Mouse (Mus musculus): ENCODE data around the gene Tgm2. TPM values are rescaled to one million over a fixed set of nuclear protein-coding genes. Genes with fewer than 3 reads are reported as not detected.
A peak's percentile ranks its signal among the peaks of the same experiment; 100 is the strongest.

Gene Tgm2
- polyA plus RNA-seq, 1 experiment = 15.8 TPM

DNA sequence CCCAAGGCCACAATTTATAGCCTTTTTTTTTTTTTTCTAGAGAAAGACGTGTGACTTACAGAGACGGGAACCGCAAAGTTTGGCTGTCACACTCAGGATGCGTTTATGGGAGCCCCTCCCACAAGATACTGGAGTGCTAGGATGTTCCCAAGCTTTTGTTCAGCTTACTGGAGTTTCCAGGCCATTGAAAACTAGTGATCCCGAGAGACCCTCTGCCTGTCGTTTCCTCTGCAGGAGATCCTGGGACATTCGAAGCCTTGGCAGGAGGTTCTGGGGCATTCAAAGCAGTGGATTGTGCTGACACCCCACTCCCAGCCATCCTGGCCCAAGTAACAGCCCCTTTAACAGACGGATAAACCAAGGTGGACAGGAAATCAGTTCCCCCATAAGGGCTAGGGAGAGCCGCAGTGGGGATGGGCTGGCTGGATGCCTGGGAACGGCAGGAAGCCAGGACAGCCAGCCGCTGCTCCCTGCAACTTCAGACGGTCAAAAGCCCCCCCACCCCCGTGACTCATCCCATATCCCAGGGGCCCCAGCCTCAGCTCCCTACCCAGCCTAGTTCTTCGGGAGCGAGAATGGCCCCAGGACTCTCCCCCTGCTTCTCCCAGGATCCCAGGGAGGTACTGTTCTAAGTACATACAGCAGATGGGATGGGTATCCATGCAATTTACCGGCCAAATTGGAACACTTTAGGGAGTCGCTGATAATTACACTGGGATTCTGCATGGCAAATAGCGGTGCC lies 33.3 kb upstream of the Tgm2 start:
- Histone ChIP-seq H3K4me3 (ENCODE audit: insufficient read depth, low read length) (no peak overlapping the region), H3K4me1 (ENCODE audit: control insufficient read depth, insufficient read depth, low read length) (0 out of 2 replicates have a peak, but pooled peaks cover 8% of the 10 kb centered on the region), H3K27ac (ENCODE audit: insufficient read depth, low read length) (no peak overlapping the region)
- TF ChIP-seq CTCF (IDR thresholded peaks at IDR 0.05; ENCODE audit: borderline replicate concordance, insufficient read depth, low read length) (no peak), POLR2A (IDR thresholded peaks at IDR 0.05; ENCODE audit: low read depth, low read length) (no peak)

GRCm38 (mm10) chr2:158178696-158179369 lies 32.6 kb upstream of the Tgm2 start:
- Histone ChIP-seq H3K27ac (ENCODE audit: insufficient read depth, low read length) (no peak overlapping the region), H3K4me3 (ENCODE audit: insufficient read depth, low read length) (no peak overlapping the region), H3K4me1 (ENCODE audit: control insufficient read depth, insufficient read depth, low read length) (0 out of 2 replicates have a peak, but pooled peaks cover 8% of the 10 kb centered on the region)
- 0 out of 2 replicates have a peak, but pooled peaks have one; percentile 49 for TF ChIP-seq POLR2A (IDR thresholded peaks at IDR 0.05; ENCODE audit: low read depth, low read length)
- no peak for TF ChIP-seq CTCF (IDR thresholded peaks at IDR 0.05; ENCODE audit: borderline replicate concordance, insufficient read depth, low read length)

DNA sequence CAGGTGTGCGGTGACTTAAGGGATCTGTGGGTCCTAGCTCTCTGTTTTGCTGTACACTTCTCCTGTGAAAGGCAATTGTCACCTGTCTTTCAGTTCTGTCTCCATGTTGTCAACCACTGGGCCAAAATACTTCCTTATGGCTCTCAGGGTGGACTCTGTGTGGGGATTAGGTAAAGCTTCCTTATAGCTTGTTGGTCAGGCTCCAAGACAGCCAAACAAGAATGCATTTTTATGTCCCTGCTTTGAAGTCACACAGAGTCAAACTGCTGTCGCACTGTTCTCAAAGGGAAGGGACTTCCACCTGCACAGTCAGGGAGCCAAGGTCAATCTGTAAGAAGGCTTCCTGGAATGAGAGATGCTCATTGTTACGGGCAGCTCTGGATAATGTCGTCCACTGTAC lies 31.9 kb upstream of the Tgm2 start:
- H3K4me1 ChIP-seq (ENCODE audit: control insufficient read depth, insufficient read depth, low read length) = 0 out of 2 replicates have a peak, but pooled peaks cover 8% of the 10 kb centered on the region
- H3K27ac ChIP-seq (ENCODE audit: insufficient read depth, low read length) = no peak overlapping the region
- no peak overlapping the region for H3K4me3 ChIP-seq (ENCODE audit: insufficient read depth, low read length)
- no peak for TF ChIP-seq POLR2A (IDR thresholded peaks at IDR 0.05; ENCODE audit: low read depth, low read length)
- TF ChIP-seq CTCF (IDR thresholded peaks at IDR 0.05; ENCODE audit: borderline replicate concordance, insufficient read depth, low read length) = no peak

DNA sequence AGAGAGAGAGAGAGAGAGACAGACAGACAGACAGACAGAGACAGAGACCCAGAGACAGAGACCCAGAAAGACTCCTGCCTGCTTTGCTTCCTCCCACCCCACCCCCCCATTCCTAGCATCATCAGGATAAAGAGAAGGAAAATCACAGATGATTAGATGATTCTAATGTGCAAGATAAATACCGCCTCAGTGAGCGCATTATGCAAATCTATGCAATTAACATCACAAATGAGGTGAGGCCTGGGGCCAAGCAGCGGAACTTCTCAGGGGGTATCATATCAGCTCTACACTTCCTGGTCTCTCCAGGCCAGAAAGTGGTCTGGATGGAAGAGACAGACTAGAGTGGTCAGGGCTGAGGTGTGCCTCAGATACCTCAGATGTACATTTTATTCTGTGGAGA lies 31.3 kb upstream of the Tgm2 start:
- no peak for TF ChIP-seq CTCF (IDR thresholded peaks at IDR 0.05; ENCODE audit: borderline replicate concordance, insufficient read depth, low read length)
- TF ChIP-seq POLR2A (IDR thresholded peaks at IDR 0.05; ENCODE audit: low read depth, low read length) = no peak
- no peak overlapping the region for H3K27ac ChIP-seq (ENCODE audit: insufficient read depth, low read length)
- H3K4me1 ChIP-seq (ENCODE audit: control insufficient read depth, insufficient read depth, low read length) = 0 out of 2 replicates have a peak, but pooled peaks cover 8% of the 10 kb centered on the region
- H3K4me3 ChIP-seq (ENCODE audit: insufficient read depth, low read length) = no peak overlapping the region

- no peak for TF ChIP-seq CTCF (IDR thresholded peaks at IDR 0.05; ENCODE audit: borderline replicate concordance, insufficient read depth, low read length)
- TF ChIP-seq POLR2A (IDR thresholded peaks at IDR 0.05; ENCODE audit: low read depth, low read length) = no peak
- Histone ChIP-seq H3K27ac (ENCODE audit: insufficient read depth, low read length) (no peak overlapping the region), H3K4me3 (ENCODE audit: insufficient read depth, low read length) (no peak overlapping the region), H3K4me1 (ENCODE audit: control insufficient read depth, insufficient read depth, low read length) (0 out of 2 replicates have a peak, but pooled peaks cover 8% of the 10 kb centered on the region)
Measured at GRCm38 (mm10) chr2:158176763-158177162, 30.5 kb upstream of the Tgm2 start.

- no peak overlapping the region for H3K4me3 ChIP-seq (ENCODE audit: insufficient read depth, low read length)
- TF ChIP-seq POLR2A (IDR thresholded peaks at IDR 0.05; ENCODE audit: low read depth, low read length) = no peak
- no peak for TF ChIP-seq CTCF (IDR thresholded peaks at IDR 0.05; ENCODE audit: borderline replicate concordance, insufficient read depth, low read length)
- peaks cover 11% of the 10 kb centered on the region; the same call in 1 of the 2 replicates for H3K4me1 ChIP-seq (ENCODE audit: control insufficient read depth, insufficient read depth, low read length)
- H3K27ac ChIP-seq (ENCODE audit: insufficient read depth, low read length) = no peak overlapping the region
Measured at GRCm38 (mm10) chr2:158175433-158175832, 29.2 kb upstream of the Tgm2 start.

DNA sequence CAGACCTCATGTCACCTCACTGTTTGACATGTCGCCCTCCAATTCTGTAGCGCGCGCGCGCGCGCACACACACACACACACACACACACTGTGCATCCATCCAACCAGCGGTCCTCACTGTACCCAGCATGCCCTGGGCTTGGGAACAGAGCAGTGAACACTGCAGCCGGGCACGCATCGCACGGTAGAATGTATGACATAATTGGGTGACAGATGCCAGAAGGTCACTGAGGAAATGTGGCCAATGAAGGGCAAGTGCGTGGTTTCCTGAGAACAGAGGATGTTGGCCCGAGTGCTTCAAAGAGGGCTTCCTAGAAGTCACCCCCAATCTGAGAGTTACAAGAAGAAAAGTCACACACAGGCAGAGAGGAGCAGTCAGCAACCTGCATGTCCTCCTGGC lies 28.7 kb upstream of the Tgm2 start:
- no peak overlapping the region for H3K27ac ChIP-seq (ENCODE audit: insufficient read depth, low read length)
- H3K4me1 ChIP-seq (ENCODE audit: control insufficient read depth, insufficient read depth, low read length) = peaks cover 14% of the 10 kb centered on the region
- TF ChIP-seq CTCF (IDR thresholded peaks at IDR 0.05; ENCODE audit: borderline replicate concordance, insufficient read depth, low read length) (no peak), POLR2A (IDR thresholded peaks at IDR 0.05; ENCODE audit: low read depth, low read length) (no peak)
- H3K4me3 ChIP-seq (ENCODE audit: insufficient read depth, low read length) = no peak overlapping the region

DNA sequence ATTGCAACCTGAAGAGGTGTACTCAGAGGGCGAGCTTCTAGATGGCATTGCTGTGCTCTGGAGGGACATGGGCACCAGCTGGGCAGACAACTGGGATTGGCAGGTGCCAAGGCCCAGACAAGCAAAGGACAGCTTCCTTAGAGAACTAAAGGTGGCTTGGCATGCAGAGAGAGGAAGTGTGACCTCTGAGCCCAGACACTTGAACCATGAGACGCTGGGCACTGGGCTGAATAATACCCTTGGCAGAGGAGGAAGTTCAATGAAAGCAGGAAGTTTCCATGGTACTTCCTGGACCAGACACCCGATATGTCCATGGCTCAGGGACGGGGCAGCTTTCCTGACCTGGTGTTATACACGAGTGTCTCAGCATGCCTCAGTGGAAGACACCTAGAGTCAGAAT lies 28.2 kb upstream of the Tgm2 start:
- TF ChIP-seq CTCF (IDR thresholded peaks at IDR 0.05; ENCODE audit: borderline replicate concordance, insufficient read depth, low read length) = no peak
- TF ChIP-seq POLR2A (IDR thresholded peaks at IDR 0.05; ENCODE audit: low read depth, low read length) = no peak
- Histone ChIP-seq H3K4me3 (ENCODE audit: insufficient read depth, low read length) (no peak overlapping the region), H3K4me1 (ENCODE audit: control insufficient read depth, insufficient read depth, low read length) (peaks cover 16% of the 10 kb centered on the region), H3K27ac (ENCODE audit: insufficient read depth, low read length) (no peak overlapping the region)

GRCm38 (mm10) chr2:158170394-158170793 lies 24.2 kb upstream of the Tgm2 start:
- Histone ChIP-seq H3K27ac (ENCODE audit: insufficient read depth, low read length) (peak overlapping the region; percentile 96; the same call in 1 of the 2 replicates), H3K4me1 (ENCODE audit: control insufficient read depth, insufficient read depth, low read length) (peaks cover 31% of the 10 kb centered on the region), H3K4me3 (ENCODE audit: insufficient read depth, low read length) (no peak overlapping the region)
- no peak for TF ChIP-seq CTCF (IDR thresholded peaks at IDR 0.05; ENCODE audit: borderline replicate concordance, insufficient read depth, low read length)
- no peak for TF ChIP-seq POLR2A (IDR thresholded peaks at IDR 0.05; ENCODE audit: low read depth, low read length)

DNA sequence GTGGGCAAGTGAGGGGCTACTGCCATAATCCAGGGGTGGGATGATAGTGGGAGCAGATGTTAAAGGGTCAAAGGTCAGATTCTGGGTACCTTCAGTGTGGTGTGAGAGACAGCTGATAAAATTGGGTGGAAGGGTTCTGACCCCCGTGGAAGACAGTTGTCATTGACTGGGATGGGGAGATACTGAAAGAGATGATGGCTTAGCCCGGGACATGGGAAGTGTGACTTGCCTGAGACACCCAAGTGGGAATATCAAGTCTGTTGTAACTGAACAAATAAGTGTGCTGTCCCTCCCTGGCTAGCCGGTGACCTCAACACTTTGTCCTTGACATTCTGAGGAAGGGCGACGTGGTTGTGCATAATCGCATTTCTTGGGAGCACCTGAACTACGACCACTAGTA lies 23.5 kb upstream of the Tgm2 start:
- TF ChIP-seq CTCF (IDR thresholded peaks at IDR 0.05; ENCODE audit: borderline replicate concordance, insufficient read depth, low read length) (no peak), POLR2A (IDR thresholded peaks at IDR 0.05; ENCODE audit: low read depth, low read length) (no peak)

More for the DNA sequence above, 23.5 kb upstream of the Tgm2 start:
- Histone ChIP-seq H3K27ac (ENCODE audit: insufficient read depth, low read length) (peak overlapping the region; percentile 96), H3K4me3 (ENCODE audit: insufficient read depth, low read length) (no peak overlapping the region), H3K4me1 (ENCODE audit: control insufficient read depth, insufficient read depth, low read length) (peaks cover 31% of the 10 kb centered on the region)
